ENCODE assay signal across 8 mouse cellular contexts in the genomic region with DNA sequence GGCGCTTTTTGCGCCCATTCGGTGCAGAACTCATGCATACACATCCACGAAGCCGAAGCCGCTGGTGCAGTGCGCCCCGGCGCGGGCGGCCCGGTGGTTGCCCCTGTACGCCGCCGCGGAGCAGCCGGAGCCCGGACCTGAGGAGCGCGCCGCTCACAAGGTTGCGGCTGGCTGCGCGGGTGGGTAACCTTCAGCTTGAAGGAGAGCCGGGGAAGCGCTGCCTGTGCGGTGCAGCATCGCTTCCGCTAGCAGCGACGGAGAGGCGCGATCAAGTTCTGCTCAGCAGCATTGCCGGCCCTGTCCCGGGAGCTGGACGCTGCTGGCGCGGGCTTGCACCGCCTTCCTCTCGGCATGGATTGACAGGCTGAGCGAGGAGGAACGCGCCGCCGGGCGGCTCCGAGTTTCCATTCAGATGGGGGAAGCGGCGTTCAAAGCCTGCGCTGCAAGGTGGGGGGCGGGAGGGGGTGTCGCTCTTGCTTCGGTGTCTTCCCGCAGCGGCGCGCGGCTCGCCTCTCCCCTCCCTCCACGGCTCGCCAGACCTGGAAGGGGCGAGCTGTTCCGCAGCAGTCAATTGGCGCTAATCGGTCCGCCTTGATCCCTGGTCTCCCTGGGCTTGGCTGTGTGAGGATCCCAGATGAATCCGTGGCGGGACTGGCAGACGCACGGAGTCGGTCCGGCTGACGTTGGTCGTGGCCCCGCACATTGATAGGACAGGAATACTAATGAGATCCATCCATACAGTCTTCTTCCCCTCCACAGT. TPM values are rescaled to one million over a fixed set of nuclear protein-coding genes. Genes with fewer than 3 reads are reported as not detected.
A peak's percentile ranks its signal among the peaks of the same experiment; 100 is the strongest.
DNase-seq lines count a peak whose midpoint lies in the region; ATAC-seq and TF ChIP-seq lines count a peak whose summit lies in the region.

Gene Rgs7bp, minus strand, starts transcription at position 750 of the 760 bp plus-strand sequence.

- intact Hi-C loops in left cerebral cortex, postnatal 36 days (cut with DNase I): loop anchor here (5.0 to 10.0 kb wide), 6 partner anchors 92 to 770 kb away; partner anchors contain the start of genes Adamts6 and Cwc27

- DNase-seq in adrenal gland, postnatal 14 days: peak; percentile 77
- peak; percentile 81 for DNase-seq in embryo, embryonic 9.5 days (ENCODE audit: extremely low spot score)
- peak; percentile 95 for DNase-seq in heart, adult 11 months
- DNase-seq in left cerebral cortex, postnatal 36 days (ENCODE audit: low spot score in 2 of 2): peak; percentile 83
- peak; percentile 83 to 86 for DNase-seq in right cerebral cortex, postnatal 36 days (ENCODE audit: low spot score in 2 of 2)
- DNase-seq in MN1 (ENCODE audit: low spot score): no peak

- peak within 1 kb of the TSS; percentile 60 for H3K4me3 ChIP-seq in intestine, postnatal 0 days (ENCODE audit: low read depth, low read length)

- no peaks in the 10 kb centered on the region for H3K36me3 ChIP-seq in intestine, postnatal 0 days (ENCODE audit: control insufficient read depth, insufficient read depth)

- ATAC-seq in intestine, postnatal 0 days: peak; percentile 67
- ATAC-seq in megakaryocyte-erythroid progenitor cell, adult 5-6 weeks (replicated peaks; ENCODE audit: low FRiP score, low TSS enrichment, poor library complexity, severe bottlenecking): peak; percentile 58

- under 1% methylated on average over 74 of the region's 75 CpGs for WGBS in intestine, postnatal 0 days

- peak; percentile 42; the same call in 1 of the 2 replicates for TF ChIP-seq CTCF in intestine, postnatal 0 days (IDR thresholded peaks at IDR 0.05; ENCODE audit: low read depth)

- peaks cover 18% of the 10 kb centered on the region for H3K27me3 ChIP-seq in intestine, postnatal 0 days (replicated peaks; ENCODE audit: control insufficient read depth, insufficient read depth, low read length)

- H3K9me3 ChIP-seq in intestine, postnatal 0 days (ENCODE audit: control insufficient read depth): no peaks in the 10 kb centered on the region

- H3K4me2 ChIP-seq in intestine, postnatal 0 days (replicated peaks; ENCODE audit: low read depth): peak within 1 kb of the TSS; percentile 91

- H3K9ac ChIP-seq in intestine, postnatal 0 days (ENCODE audit: low read depth, low read length): peak within 1 kb of the TSS; percentile 31; the same call in 1 of the 2 replicates

- peak within 1 kb of the TSS; percentile 2; the same call in 1 of the 2 replicates for H3K27ac ChIP-seq in intestine, postnatal 0 days (ENCODE audit: low read depth, low read length)

- H3K4me1 ChIP-seq in intestine, postnatal 0 days (replicated peaks; ENCODE audit: control insufficient read depth, insufficient read depth, low read length): no peaks in the 10 kb centered on the region

RNA-seq across cellular contexts. Expression of gene Rgs7bp, which starts in this region (rescaled TPM):
- total RNA-seq in adrenal gland, postnatal 14 days (2021): 1.3 and 1.8 TPM in 2 replicates
- 1.9 and 2.4 TPM in 2 replicates for polyA plus RNA-seq in intestine, postnatal 0 days (2015; fragmentation: Nextera tagmentation; extraction: Ambion mirVana)
- total RNA-seq in left cerebral cortex, postnatal 36 days (2021): 100 to 1,000 TPM; 162 to 169 TPM
- not detected in 2 replicates for total RNA-seq in megakaryocyte-erythroid progenitor cell, adult 5-6 weeks (2014; fragmentation: Nextera tagmentation)
- total RNA-seq in megakaryocyte-erythroid progenitor cell, adult 5-6 weeks (2017): 0.04 TPM in 1 of 2 replicates, not detected in the other

Comparison
In these comparisons a context has a peak if more than half of its experiments do, and no peak if none do; other contexts are left out.
1. RNA of gene Rgs7bp (total RNA-seq): 162 to 169 TPM in left cerebral cortex, postnatal 36 days; 1.3 to 1.8 TPM in adrenal gland, postnatal 14 days and 0.04 TPM in megakaryocyte-erythroid progenitor cell, adult 5-6 weeks; every median in the first group is over 10 times any median in the second.
2. Peak in ATAC-seq in megakaryocyte-erythroid progenitor cell, adult 5-6 weeks; RNA of the gene not detected or under 1 TPM.